Mouse (Mus musculus): ENCODE measurements around the gene Ap1g2. TPM values are rescaled to one million over a fixed set of nuclear protein-coding genes. Genes with fewer than 3 reads are reported as not detected.
A peak's percentile ranks its signal among the peaks of the same experiment; 100 is the strongest.

Ap1g2 gene
- polyA plus RNA-seq, 1 experiment, result 16.9 TPM

GRCm38 (mm10) chr14:55102253-55102785 lies 4.1 kb downstream of the Ap1g2 start:
- H3K4me3 ChIP-seq (ENCODE audit: insufficient read depth, low read depth, low read length), result no peak overlapping the region
- no peak overlapping the region for H3K27ac ChIP-seq (replicated peaks; ENCODE audit: low read depth, low read length)
- H3K4me1 ChIP-seq (ENCODE audit: control insufficient read depth, insufficient read depth, insufficient read length, low read length), result peaks cover 6% of the 10 kb centered on the region

- Histone ChIP-seq H3K27ac (replicated peaks; ENCODE audit: low read depth, low read length) (no peak overlapping the region), H3K4me3 (ENCODE audit: insufficient read depth, low read depth, low read length) (no peak overlapping the region), H3K4me1 (ENCODE audit: control insufficient read depth, insufficient read depth, insufficient read length, low read length) (peaks cover 13% of the 10 kb centered on the region)
Measured at GRCm38 (mm10) chr14:55101592-55101991, 4.8 kb downstream of the Ap1g2 start.

DNA sequence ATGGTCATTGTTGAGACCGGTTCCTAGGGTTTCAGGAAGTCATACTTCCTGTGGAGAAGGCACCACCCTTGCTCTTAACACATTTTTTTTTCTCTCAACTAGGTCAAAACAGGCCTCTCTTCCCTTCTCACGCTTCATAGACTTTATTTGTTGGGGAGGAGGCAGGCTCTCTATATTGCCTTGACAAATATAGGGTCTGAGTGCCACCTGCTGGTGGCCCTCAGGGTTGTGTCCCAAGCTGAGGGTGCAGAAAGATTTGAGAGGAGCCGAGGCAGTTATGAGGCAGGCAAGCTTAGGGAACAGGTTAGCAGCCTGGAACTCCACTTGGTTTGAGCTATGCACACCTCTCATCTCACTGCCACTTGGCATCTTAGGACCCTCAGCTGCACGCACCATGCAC lies 8.3 kb downstream of the Ap1g2 start:
- Histone ChIP-seq H3K27ac (replicated peaks; ENCODE audit: low read depth, low read length) (peak overlapping the region; percentile 72), H3K4me3 (ENCODE audit: insufficient read depth, low read depth, low read length) (no peak overlapping the region), H3K4me1 (ENCODE audit: control insufficient read depth, insufficient read depth, insufficient read length, low read length) (peaks cover 17% of the 10 kb centered on the region)

DNA sequence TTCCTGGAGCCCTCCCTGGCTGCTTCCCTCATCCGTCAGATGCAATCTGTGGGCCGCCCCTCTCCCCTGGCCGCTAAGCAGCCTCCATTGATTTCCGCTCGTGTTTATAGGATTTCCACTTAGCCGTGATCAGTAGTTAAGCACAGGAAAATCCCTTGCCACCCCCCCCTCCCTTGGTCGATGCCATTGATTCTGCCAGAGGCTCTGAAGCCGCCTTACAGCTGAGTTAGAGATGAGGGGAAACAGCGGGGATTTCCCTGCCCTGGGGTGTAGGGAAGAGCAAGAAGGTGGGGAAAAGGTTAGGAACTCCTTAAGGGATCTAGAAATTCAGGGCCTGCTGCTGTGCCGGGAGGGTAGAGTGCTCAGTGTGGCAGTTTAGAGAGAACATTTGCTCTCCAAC lies 8.7 kb downstream of the Ap1g2 start:
- Histone ChIP-seq H3K4me3 (ENCODE audit: insufficient read depth, low read depth, low read length) (no peak overlapping the region), H3K27ac (replicated peaks; ENCODE audit: low read depth, low read length) (peak overlapping the region; percentile 72), H3K4me1 (ENCODE audit: control insufficient read depth, insufficient read depth, insufficient read length, low read length) (peaks cover 17% of the 10 kb centered on the region)

DNA sequence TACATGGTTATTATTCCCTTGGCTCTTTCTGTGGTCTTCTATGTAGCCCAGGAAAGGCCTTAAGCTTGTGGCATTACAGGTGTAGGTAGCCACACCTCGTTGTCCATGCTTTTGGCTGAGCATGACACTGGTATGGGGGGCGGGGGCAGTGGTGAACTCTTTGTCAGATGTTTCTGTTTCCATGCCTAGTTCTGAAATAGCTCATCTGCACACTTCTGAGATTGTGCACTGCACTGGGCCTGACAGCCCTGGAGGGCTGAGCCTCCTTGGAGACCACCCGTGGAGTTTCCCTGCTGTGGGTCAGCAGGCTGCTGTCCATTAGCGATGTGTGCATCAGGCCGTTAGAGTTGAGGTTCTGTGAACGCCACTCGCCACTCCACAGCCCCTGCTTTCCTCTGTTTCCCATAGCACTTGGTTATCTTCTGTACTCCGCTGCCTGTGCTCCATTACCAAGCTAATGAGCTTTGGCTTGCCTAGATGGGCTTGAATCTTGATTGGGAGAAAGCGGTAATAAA lies 9.8 kb downstream of the Ap1g2 start:
- Histone ChIP-seq H3K27ac (replicated peaks; ENCODE audit: low read depth, low read length) (0 out of 2 replicates have a peak overlapping the region, but pooled peaks have one; percentile 72), H3K4me3 (ENCODE audit: insufficient read depth, low read depth, low read length) (no peak overlapping the region), H3K4me1 (ENCODE audit: control insufficient read depth, insufficient read depth, insufficient read length, low read length) (peaks cover 17% of the 10 kb centered on the region)

GRCm38 (mm10) chr14:55095671-55096070 lies 10.7 kb downstream of the Ap1g2 start:
- H3K4me3 ChIP-seq (ENCODE audit: insufficient read depth, low read depth, low read length), result peak overlapping the region; percentile 91
- H3K4me1 ChIP-seq (ENCODE audit: control insufficient read depth, insufficient read depth, insufficient read length, low read length), result peaks cover 20% of the 10 kb centered on the region
- no peak overlapping the region for H3K27ac ChIP-seq (replicated peaks; ENCODE audit: low read depth, low read length)

- peak overlapping the region; percentile 78 for H3K27ac ChIP-seq (replicated peaks; ENCODE audit: low read depth, low read length)
- H3K4me3 ChIP-seq (ENCODE audit: insufficient read depth, low read depth, low read length), result peak overlapping the region; percentile 91
- peaks cover 20% of the 10 kb centered on the region for H3K4me1 ChIP-seq (ENCODE audit: control insufficient read depth, insufficient read depth, insufficient read length, low read length)
Measured at GRCm38 (mm10) chr14:55095263-55095662, 11.1 kb downstream of the Ap1g2 start.

GRCm38 (mm10) chr14:55094704-55095231 lies 11.6 kb downstream of the Ap1g2 start, which contains the start of gene Thtpa:
Gene Thtpa, plus strand, starts transcription at chr14:55094784.
- Histone ChIP-seq H3K27ac (replicated peaks; ENCODE audit: low read depth, low read length) (peak within 1 kb of the TSS; percentile 78), H3K4me3 (ENCODE audit: insufficient read depth, low read depth, low read length) (peak within 1 kb of the TSS; percentile 91)

DNA sequence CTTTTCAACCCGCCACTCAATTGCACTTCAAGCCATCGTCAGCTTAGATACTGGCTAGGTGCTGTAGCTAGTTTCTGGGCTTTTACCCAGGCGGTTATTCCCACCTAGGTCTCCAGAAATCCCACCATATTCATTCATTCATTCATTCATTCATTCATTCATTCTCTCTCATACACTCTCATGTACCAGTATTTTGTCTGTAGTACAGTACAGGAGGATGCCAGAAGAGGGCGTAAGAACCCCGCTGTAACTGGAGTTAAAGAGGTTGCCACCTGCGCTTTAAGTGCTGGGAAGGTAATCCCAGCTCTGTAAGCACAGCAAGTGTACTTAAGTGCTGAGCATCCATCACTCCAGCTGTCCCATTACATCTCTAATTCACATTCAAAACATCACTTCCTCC lies 12.5 kb downstream of the Ap1g2 start:
- peaks cover 23% of the 10 kb centered on the region for H3K4me1 ChIP-seq (ENCODE audit: control insufficient read depth, insufficient read depth, insufficient read length, low read length)
- no peak overlapping the region for H3K27ac ChIP-seq (replicated peaks; ENCODE audit: low read depth, low read length)
- H3K4me3 ChIP-seq (ENCODE audit: insufficient read depth, low read depth, low read length), result no peak overlapping the region

More at GRCm38 (mm10) chr14:55094704-55095231, 11.6 kb downstream of the Ap1g2 start, which contains the start of gene Thtpa:
- peaks cover 20% of the 10 kb centered on the region for H3K4me1 ChIP-seq (ENCODE audit: control insufficient read depth, insufficient read depth, insufficient read length, low read length)

- Histone ChIP-seq H3K4me1 (ENCODE audit: control insufficient read depth, insufficient read depth, insufficient read length, low read length) (peaks cover 22% of the 10 kb centered on the region), H3K27ac (replicated peaks; ENCODE audit: low read depth, low read length) (peak within 1 kb of the TSS; percentile 27; the same call in 1 of the 2 replicates), H3K4me3 (ENCODE audit: insufficient read depth, low read depth, low read length) (peak within 1 kb of the TSS; percentile 92)
Measured at GRCm38 (mm10) chr14:55092011-55092577, 14.3 kb downstream of the Ap1g2 start, which contains the start of gene Zfhx2. Gene Zfhx2, minus strand, starts transcription at chr14:55092324.

DNA sequence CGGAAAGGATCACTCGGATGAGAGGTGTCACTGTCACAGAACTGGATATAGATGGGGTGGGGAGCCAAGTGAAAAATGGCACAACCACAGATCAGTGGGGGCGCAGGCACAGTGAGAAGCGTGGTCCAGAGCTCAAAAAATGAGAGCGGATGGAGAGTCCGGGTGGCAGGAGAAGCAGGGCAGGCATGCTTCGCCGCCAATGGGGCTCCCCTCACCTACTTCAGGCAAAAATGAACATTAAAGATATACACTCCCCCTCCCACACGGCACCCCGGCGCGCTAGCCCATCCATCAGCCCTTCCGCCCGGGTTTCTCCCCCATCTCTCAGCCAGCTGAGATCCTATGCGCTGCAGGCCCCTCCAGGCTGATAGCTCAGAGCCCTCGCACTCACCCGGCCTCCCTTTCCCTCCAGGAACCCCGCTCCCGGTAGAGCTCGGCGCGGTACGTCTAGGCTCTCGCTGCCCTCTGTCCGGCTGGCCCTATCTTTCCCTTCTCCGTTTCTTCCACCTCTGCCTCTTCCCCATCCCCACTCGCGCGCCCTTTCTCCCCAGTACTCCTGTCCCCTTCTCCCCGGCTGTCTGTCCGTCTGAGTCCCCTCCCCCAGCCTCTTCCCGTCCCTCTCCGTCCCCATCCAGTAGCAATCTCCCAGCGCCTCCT lies 15.1 kb downstream of the Ap1g2 start:
- Histone ChIP-seq H3K27ac (replicated peaks; ENCODE audit: low read depth, low read length) (no peak overlapping the region), H3K4me3 (ENCODE audit: insufficient read depth, low read depth, low read length) (peak overlapping the region; percentile 92), H3K4me1 (ENCODE audit: control insufficient read depth, insufficient read depth, insufficient read length, low read length) (peaks cover 23% of the 10 kb centered on the region)

DNA sequence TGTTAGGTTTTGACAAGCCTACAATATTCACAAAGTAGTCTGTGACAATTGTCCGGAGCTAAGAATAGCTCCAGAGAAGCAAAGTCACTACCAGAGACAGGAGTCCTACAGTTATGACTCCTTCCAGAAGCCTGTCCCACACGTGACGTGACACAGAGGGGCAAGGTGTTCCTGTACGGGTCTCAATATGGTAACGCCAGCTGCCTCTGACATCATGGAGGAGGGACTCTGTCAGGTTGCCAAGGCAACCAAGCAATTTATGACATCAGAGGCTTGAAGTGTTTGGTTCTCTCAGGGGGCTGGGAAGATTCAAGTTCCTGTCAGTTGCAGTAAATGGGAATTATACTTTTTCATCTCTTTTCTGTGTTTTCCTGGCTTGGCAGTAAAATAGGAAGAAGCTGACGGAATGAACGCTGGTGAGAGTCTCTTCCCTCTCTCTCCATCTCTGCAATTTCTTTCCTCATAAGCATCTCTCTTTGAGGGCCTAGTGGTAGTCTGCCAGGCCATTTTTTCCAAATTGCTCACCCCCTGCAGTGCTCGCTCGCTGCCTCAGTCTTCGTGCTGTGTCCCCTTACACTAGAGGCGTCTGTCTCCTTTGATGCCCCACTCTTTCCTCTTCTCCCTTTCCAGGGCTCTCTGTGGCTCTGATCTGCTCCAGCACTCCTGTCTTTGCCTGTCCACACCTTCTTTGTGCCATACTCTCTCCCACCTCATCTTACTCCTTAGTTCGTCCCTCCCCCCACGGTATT lies 17.0 kb downstream of the Ap1g2 start:
- H3K27ac ChIP-seq (replicated peaks; ENCODE audit: low read depth, low read length), result no peak overlapping the region
- no peak overlapping the region for H3K4me3 ChIP-seq (ENCODE audit: insufficient read depth, low read depth, low read length)
- H3K4me1 ChIP-seq (ENCODE audit: control insufficient read depth, insufficient read depth, insufficient read length, low read length), result peaks cover 19% of the 10 kb centered on the region

DNA sequence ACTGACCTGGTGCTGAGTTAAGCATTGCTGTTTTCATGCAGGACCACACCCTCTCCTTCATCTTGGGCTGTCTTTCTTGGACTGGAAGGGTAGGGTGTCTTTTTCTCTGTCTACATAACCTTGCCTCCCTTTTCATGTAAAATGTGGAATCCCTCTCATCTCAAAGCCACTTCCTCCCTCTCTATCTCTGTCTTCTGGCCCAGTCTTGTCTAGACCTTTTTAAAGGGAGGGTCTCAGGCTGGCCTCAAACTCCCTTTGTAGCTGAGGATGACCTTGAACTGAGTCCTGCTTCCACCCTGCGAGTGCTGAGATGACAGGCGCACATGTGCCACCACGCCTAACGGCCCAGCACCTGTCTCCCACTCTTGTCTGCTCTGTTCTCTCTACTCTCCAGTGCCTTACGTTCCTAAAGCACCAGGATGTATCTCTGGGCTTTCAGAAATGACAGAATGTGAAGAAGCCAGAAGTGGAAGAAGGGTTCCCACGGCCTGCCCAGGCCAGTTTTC lies 20.3 kb downstream of the Ap1g2 start:
- 0 out of 2 replicates have a peak overlapping the region, but pooled peaks have one; percentile 17 for H3K27ac ChIP-seq (replicated peaks; ENCODE audit: low read depth, low read length)
- peaks cover 15% of the 10 kb centered on the region for H3K4me1 ChIP-seq (ENCODE audit: control insufficient read depth, insufficient read depth, insufficient read length, low read length)
- H3K4me3 ChIP-seq (ENCODE audit: insufficient read depth, low read depth, low read length), result no peak overlapping the region

DNA sequence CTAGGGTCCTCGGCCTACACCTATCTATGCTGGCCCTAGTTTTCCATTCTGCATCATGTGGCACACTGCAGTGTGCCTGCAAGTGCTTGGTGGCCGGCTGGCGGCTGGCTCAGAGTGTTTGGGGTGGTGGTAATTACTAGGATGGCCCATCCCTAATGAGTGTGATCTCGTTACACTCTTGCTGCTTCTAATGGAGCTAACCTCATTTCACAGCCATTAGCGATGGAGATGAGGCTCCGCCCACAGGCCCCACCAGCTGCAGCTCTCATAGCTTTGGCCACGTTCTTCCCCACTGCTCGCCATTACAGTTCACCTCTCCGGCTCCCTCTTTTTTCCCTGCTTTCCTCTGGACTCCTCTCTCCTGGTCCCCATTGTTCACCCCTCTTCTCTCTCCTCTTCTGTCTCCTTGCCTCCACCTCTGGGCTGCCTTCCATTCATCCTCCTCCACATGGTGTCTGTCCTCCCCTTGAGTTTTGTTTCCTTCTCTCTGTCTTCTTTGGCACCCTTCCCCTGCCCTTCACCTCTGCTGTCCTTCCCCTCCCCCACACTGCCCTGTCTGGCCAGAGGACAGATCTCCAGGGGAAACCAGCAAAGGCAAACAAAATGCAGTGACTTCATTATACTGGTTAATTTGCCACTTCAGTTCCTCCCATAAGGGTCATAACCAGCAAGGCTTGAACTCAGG lies 20.9 kb downstream of the Ap1g2 start:
- Histone ChIP-seq H3K4me3 (ENCODE audit: insufficient read depth, low read depth, low read length) (no peak overlapping the region), H3K4me1 (ENCODE audit: control insufficient read depth, insufficient read depth, insufficient read length, low read length) (peaks cover 15% of the 10 kb centered on the region), H3K27ac (replicated peaks; ENCODE audit: low read depth, low read length) (0 out of 2 replicates have a peak overlapping the region, but pooled peaks have one; percentile 17)
